Mouse (Mus musculus): ENCODE data around the gene Gsta4.

- TF ChIP-seq CTCF (IDR thresholded peaks at IDR 0.05; ENCODE audit: low read depth) (no peak), EP300 (IDR thresholded peaks at IDR 0.05; ENCODE audit: low read depth) (no peak)
Measured at GRCm38 (mm10) chr9:78210079-78210478, 27.5 kb downstream of the Gsta4 start.
